Mouse (Mus musculus) stomach, embryonic 14.5 days (tissue): ENCODE results near the gene Dct. TPM values are rescaled to one million over a fixed set of nuclear protein-coding genes. Genes with fewer than 3 reads are reported as not detected.

Source experiments
- ATAC-seq: fragments of 200-750 bp; cut with Nextera tagmentation; 2 replicates; pipeline ENCODE4 v1.8.0; 2017; ENCODE audit warnings: low read depth, moderate TSS enrichment; ENCODE audit not compliant: insufficient number of reproducible peaks, insufficient read depth, low FRiP score
- H3K27ac ChIP-seq: fragments of 300-500 bp; sonication (generic); 2 replicates; pipeline ENCODE4 v1.5.1; 2014; ENCODE audit warnings: mild to moderate bottlenecking, low read length, moderate library complexity, mixed read lengths
- H3K27me3 ChIP-seq: fragments of 300-500 bp; sonication (generic); 2 replicates; pipeline ENCODE4 v1.6.1; 2014; ENCODE audit warnings: low read length, control low read depth, mixed read lengths; ENCODE audit not compliant: control insufficient read depth, insufficient read depth
- H3K36me3 ChIP-seq: fragments of 300-500 bp; sonication (generic); 2 replicates; pipeline ENCODE4 v1.6.1; 2014; ENCODE audit warnings: mild to moderate bottlenecking, control low read depth, low read length, moderate library complexity, mixed read lengths; ENCODE audit not compliant: control insufficient read depth, insufficient read depth
- H3K4me1 ChIP-seq: fragments of 300-500 bp; sonication (generic); 2 replicates; pipeline ENCODE4 v1.6.1; 2014; ENCODE audit warnings: low read length, control low read depth, mixed read lengths; ENCODE audit not compliant: control insufficient read depth, insufficient read depth
- H3K4me2 ChIP-seq: fragments of 300-500 bp; sonication (generic); replicated peaks from 2 replicates; pipeline ENCODE4 v1.6.1; 2014; ENCODE audit warnings: low read depth, low read length, control low read depth
- H3K4me3 ChIP-seq: fragments of 300-500 bp; sonication (generic); 2 replicates; pipeline ENCODE4 v1.5.1; 2014; ENCODE audit warnings: low read depth, low read length, control low read depth
- H3K9ac ChIP-seq: fragments of 300-500 bp; sonication (generic); replicated peaks from 2 replicates; pipeline ENCODE4 v1.6.1; 2014; ENCODE audit warnings: low read depth, mild to moderate bottlenecking, control low read depth, low read length, moderate library complexity, mixed read lengths
- H3K9me3 ChIP-seq: fragments of 300-500 bp; sonication (generic); 2 replicates; pipeline ENCODE4 v1.6.1; 2016; ENCODE audit warnings: low read depth, low read length, control low read depth; ENCODE audit not compliant: control insufficient read depth
- WGBS: fragments of 180-500 bp; shearing (Covaris S2); extraction: QIAGEN DNeasy Blood & Tissue Kit; methylation state at CpG from one replicate; pipeline ENCODE4 v1.1.7; 2014; 5-methylcytosine and 5-hydroxymethylcytosine counted together
- polyA plus RNA-seq: library from polyadenylated mRNA; unstranded; fragments of >200 nt; fragmentation: Nextera tagmentation; extraction: Ambion mirVana; gene quantifications from 2 replicates; pipeline ENCODE4 v1.2.1, GENCODE M21; 2014

Dct gene
- polyA plus RNA-seq, 1 experiment from 2014 or later, result 0.80 TPM

- no peak for ATAC-seq
- H3K4me3 ChIP-seq, result no peak overlapping the region
- H3K36me3 ChIP-seq, result no peaks in the 10 kb centered on the region
- H3K9me3 ChIP-seq, result no peaks in the 10 kb centered on the region
- H3K4me1 ChIP-seq, result 0 out of 2 replicates have a peak, but pooled peaks cover 3% of the 10 kb centered on the region
- no peak overlapping the region for H3K9ac ChIP-seq
- no peaks in the 10 kb centered on the region for H3K27me3 ChIP-seq
- no peak overlapping the region for H3K4me2 ChIP-seq
- 79% methylated on average over 6 of the region's 6 CpGs for WGBS
- no peak overlapping the region for H3K27ac ChIP-seq
Measured at GRCm38 (mm10) chr14:118083851-118084250, 31.8 kb upstream of the Dct start.

- H3K9ac ChIP-seq, result no peak overlapping the region
- 23% methylated on average over 11 of the region's 11 CpGs for WGBS
- H3K4me1 ChIP-seq, result 0 out of 2 replicates have a peak, but pooled peaks cover 3% of the 10 kb centered on the region
- no peaks in the 10 kb centered on the region for H3K36me3 ChIP-seq
- no peak overlapping the region for H3K27ac ChIP-seq
- no peak for ATAC-seq
- 0 out of 2 replicates have a peak overlapping the region, but pooled peaks have one; percentile 12 for H3K4me2 ChIP-seq
- H3K4me3 ChIP-seq, result no peak overlapping the region
- H3K9me3 ChIP-seq, result no peaks in the 10 kb centered on the region
- H3K27me3 ChIP-seq, result no peaks in the 10 kb centered on the region
Measured at GRCm38 (mm10) chr14:118080606-118081005, 28.6 kb upstream of the Dct start.

- Histone ChIP-seq H3K9ac (no peak overlapping the region), H3K9me3 (no peaks in the 10 kb centered on the region), H3K4me1 (no peaks in the 10 kb centered on the region), H3K4me3 (no peak overlapping the region), H3K27me3 (no peaks in the 10 kb centered on the region), H3K27ac (peak overlapping the region; percentile 33; the same call in 1 of the 2 replicates), H3K4me2 (no peak overlapping the region), H3K36me3 (no peaks in the 10 kb centered on the region)
- ATAC-seq, result peak; percentile 47; the same call in 1 of the 2 replicates
- WGBS, result 69% methylated on average over 12 of the region's 12 CpGs
Measured at GRCm38 (mm10) chr14:118070100-118070499, 18.1 kb upstream of the Dct start.

GRCm38 (mm10) chr14:118069439-118070079 lies 17.5 kb upstream of the Dct start:
- H3K27ac ChIP-seq, result peak overlapping the region; percentile 33; the same call in 1 of the 2 replicates
- no peak overlapping the region for H3K9ac ChIP-seq
- ATAC-seq, result no peak
- 73% methylated on average over 12 of the region's 12 CpGs for WGBS
- no peaks in the 10 kb centered on the region for H3K9me3 ChIP-seq
- H3K4me1 ChIP-seq, result no peaks in the 10 kb centered on the region
- H3K4me2 ChIP-seq, result no peak overlapping the region
- H3K4me3 ChIP-seq, result no peak overlapping the region
- H3K27me3 ChIP-seq, result no peaks in the 10 kb centered on the region
- H3K36me3 ChIP-seq, result no peaks in the 10 kb centered on the region

- H3K36me3 ChIP-seq, result no peaks in the 10 kb centered on the region
- no peak for ATAC-seq
- 80% methylated on average over 7 of the region's 7 CpGs for WGBS
Measured at GRCm38 (mm10) chr14:118061766-118062432, 9.9 kb upstream of the Dct start.

GRCm38 (mm10) chr14:118058581-118058886 lies 6.5 kb upstream of the Dct start:
- WGBS, result 74% methylated on average over 4 of the region's 4 CpGs
- no peak overlapping the region for H3K4me3 ChIP-seq
- no peak for ATAC-seq
- no peaks in the 10 kb centered on the region for H3K9me3 ChIP-seq
- no peak overlapping the region for H3K9ac ChIP-seq
- no peaks in the 10 kb centered on the region for H3K36me3 ChIP-seq
- no peak overlapping the region for H3K27ac ChIP-seq
- H3K4me2 ChIP-seq, result no peak overlapping the region
- no peaks in the 10 kb centered on the region for H3K4me1 ChIP-seq
- no peaks in the 10 kb centered on the region for H3K27me3 ChIP-seq

More at GRCm38 (mm10) chr14:118061766-118062432, 9.9 kb upstream of the Dct start:
- no peak overlapping the region for H3K4me3 ChIP-seq
- no peak overlapping the region for H3K4me2 ChIP-seq
- no peaks in the 10 kb centered on the region for H3K9me3 ChIP-seq
- H3K4me1 ChIP-seq, result no peaks in the 10 kb centered on the region
- no peak overlapping the region for H3K27ac ChIP-seq
- no peak overlapping the region for H3K9ac ChIP-seq
- no peaks in the 10 kb centered on the region for H3K27me3 ChIP-seq

GRCm38 (mm10) chr14:118057696-118058580 lies 5.9 kb upstream of the Dct start:
- H3K4me3 ChIP-seq, result no peak overlapping the region

GRCm38 (mm10) chr14:118052770-118053169 lies 726 bp upstream of the Dct start:
- no peak for ATAC-seq
- 75% methylated on average over 11 of the region's 11 CpGs for WGBS

More at GRCm38 (mm10) chr14:118057696-118058580, 5.9 kb upstream of the Dct start:
- no peaks in the 10 kb centered on the region for H3K4me1 ChIP-seq
- H3K9ac ChIP-seq, result no peak overlapping the region
- no peak overlapping the region for H3K4me2 ChIP-seq
- no peak overlapping the region for H3K27ac ChIP-seq
- no peaks in the 10 kb centered on the region for H3K36me3 ChIP-seq
- peak; percentile 70 for ATAC-seq
- H3K9me3 ChIP-seq, result no peaks in the 10 kb centered on the region
- H3K27me3 ChIP-seq, result no peaks in the 10 kb centered on the region
- 77% methylated on average over 25 of the region's 25 CpGs for WGBS

More at GRCm38 (mm10) chr14:118052770-118053169, 726 bp upstream of the Dct start:
- Histone ChIP-seq H3K9me3 (no peaks in the 10 kb centered on the region), H3K4me2 (no peak overlapping the region), H3K4me1 (peaks cover 6% of the 10 kb centered on the region; the same call in 1 of the 2 replicates), H3K9ac (no peak overlapping the region), H3K27me3 (no peaks in the 10 kb centered on the region), H3K4me3 (no peak overlapping the region), H3K36me3 (no peaks in the 10 kb centered on the region), H3K27ac (no peak overlapping the region)
